Mouse (Mus musculus) kidney, adult 18-20 months (tissue): ENCODE results near the gene Trpc5.
A peak's percentile ranks its signal among the peaks of the same experiment; 100 is the strongest.

ENCODE experiments used
- DNase-seq: peaks from one replicate; pipeline ENCODE4 v3.0.0; 2021

The Trpc5 gene

GRCm38 (mm10) chrX:144688142-144688206, at the start of gene Trpc5:
Trpc5 (minus strand) TSS chrX:144688180.
- no peak for DNase-seq

- no peak for DNase-seq
Measured at GRCm38 (mm10) chrX:144716330-144716729, 28.4 kb upstream of the Trpc5 start.

GRCm38 (mm10) chrX:144689859-144690181, 1.8 kb upstream of the Trpc5 start:
- DNase-seq: no peak

- DNase-seq: peak; percentile 4
Measured at GRCm38 (mm10) chrX:144689119-144689858, 1.3 kb upstream of the Trpc5 start.

GRCm38 (mm10) chrX:144688207-144689118, 483 bp upstream of the Trpc5 start, which contains the start of gene Rtl4:
Rtl4 (plus strand) TSS chrX:144688907.
- peak; percentile 2 for DNase-seq

GRCm38 (mm10) chrX:144687742-144688141, 238 bp downstream of the Trpc5 start:
- DNase-seq: no peak

GRCm38 (mm10) chrX:144652196-144652595, 35.8 kb downstream of the Trpc5 start:
- DNase-seq: no peak

GRCm38 (mm10) chrX:144645394-144645793, 42.6 kb downstream of the Trpc5 start:
- DNase-seq: no peak

- DNase-seq: no peak
Measured at GRCm38 (mm10) chrX:144644756-144645155, 43.2 kb downstream of the Trpc5 start.

- no peak for DNase-seq
Measured at GRCm38 (mm10) chrX:144612753-144613152, 75.2 kb downstream of the Trpc5 start.

GRCm38 (mm10) chrX:144536431-144536830, 151.5 kb downstream of the Trpc5 start:
- no peak for DNase-seq

- DNase-seq: no peak
Measured at GRCm38 (mm10) chrX:144526042-144526441, 161.9 kb downstream of the Trpc5 start.

- no peak for DNase-seq
Measured at GRCm38 (mm10) chrX:144523239-144523638, 164.7 kb downstream of the Trpc5 start.

GRCm38 (mm10) chrX:144491394-144491793, 196.6 kb downstream of the Trpc5 start:
- no peak for DNase-seq

GRCm38 (mm10) chrX:144464416-144464815, 223.6 kb downstream of the Trpc5 start:
- no peak for DNase-seq

- DNase-seq: no peak
Measured at GRCm38 (mm10) chrX:144456281-144456680, 231.7 kb downstream of the Trpc5 start, which contains the start of gene Trpc5os. Trpc5os (plus strand) TSS chrX:144456581.

- DNase-seq: no peak
Measured at GRCm38 (mm10) chrX:144423848-144424247, 264.1 kb downstream of the Trpc5 start.

GRCm38 (mm10) chrX:144421091-144421490, 266.9 kb downstream of the Trpc5 start:
- DNase-seq: no peak

GRCm38 (mm10) chrX:144420259-144420658, 267.7 kb downstream of the Trpc5 start:
- DNase-seq: no peak

- no peak for DNase-seq
Measured at GRCm38 (mm10) chrX:144408036-144408435, 279.9 kb downstream of the Trpc5 start.

GRCm38 (mm10) chrX:144403526-144403925, 284.5 kb downstream of the Trpc5 start:
- DNase-seq: peak; percentile 25

GRCm38 (mm10) chrX:144374196-144374595, 313.8 kb downstream of the Trpc5 start:
- no peak for DNase-seq

- DNase-seq: no peak
Measured at GRCm38 (mm10) chrX:144338355-144338754, 349.6 kb downstream of the Trpc5 start.

GRCm38 (mm10) chrX:144337938-144338337, 350.0 kb downstream of the Trpc5 start:
- DNase-seq: no peak
